Mouse (Mus musculus) stomach, postnatal 0 days (tissue): Measurements from ENCODE around the gene Arhgef3.

Experiments
- CTCF ChIP-seq: IDR thresholded peaks from 2 replicates; pipeline ENCODE4 v1.5.1; 2016; ENCODE audit warnings: antibody characterized with exemption, low read depth, mild to moderate bottlenecking, moderate library complexity
- EP300 ChIP-seq: optimal IDR thresholded peaks from 2 replicates; pipeline ENCODE3; 2016; ENCODE audit warnings: antibody characterized with exemption

DNA sequence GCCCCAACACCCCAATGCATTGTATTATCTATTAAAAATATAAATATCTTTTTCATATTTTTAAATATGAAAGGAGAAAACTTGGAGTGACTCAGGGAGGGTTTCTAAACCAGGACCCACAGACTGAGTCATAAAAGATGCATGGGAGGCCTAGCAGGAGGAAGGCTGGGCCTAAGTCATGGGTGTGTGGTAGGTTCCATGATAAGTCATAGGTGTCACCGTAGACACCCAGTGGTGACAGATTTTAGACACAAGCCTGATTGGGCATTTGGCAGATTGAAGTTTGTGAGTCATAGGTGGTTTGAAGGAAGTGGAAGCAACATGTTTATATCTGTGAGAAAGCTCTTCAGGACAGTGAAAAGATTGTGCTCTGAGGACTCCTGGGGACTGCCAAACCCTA lies 134.4 kb downstream of the Arhgef3 start:
- TF ChIP-seq CTCF (no peak), EP300 (no peak)
